Mouse (Mus musculus) adrenal gland, postnatal 36 days (tissue): ENCODE measurements around the gene Chd4. TPM values are rescaled to one million over a fixed set of nuclear protein-coding genes. Genes with fewer than 3 reads are reported as not detected.
A peak's percentile ranks its signal among the peaks of the same experiment; 100 is the strongest.
"Not testable (repeated sequence)": the region's sequence is repeated elsewhere in the genome, so short reads cannot be mapped to it uniquely, and the experiment has no call there.

Source experiments
- DNase-seq, 2 experiments: peaks; one replicate each; pipeline ENCODE4 v3.0.0; 2021; ENCODE audit warnings: mixed read lengths in 1 of 2
- microRNA-seq: library from miRNA; unstranded; fragments of <30 nt; microRNA quantifications from one replicate; pipeline ENCODE4 v1.2.0, GENCODE M21; 2021
- total RNA-seq, 2 experiments: library from RNA; stranded (reverse); gene quantifications; 2 replicates each; pipeline ENCODE4 v1.2.3; 2021

The Chd4 gene
- total RNA-seq, 2 experiments from 2014 or later, result 166 to 201 TPM

DNA sequence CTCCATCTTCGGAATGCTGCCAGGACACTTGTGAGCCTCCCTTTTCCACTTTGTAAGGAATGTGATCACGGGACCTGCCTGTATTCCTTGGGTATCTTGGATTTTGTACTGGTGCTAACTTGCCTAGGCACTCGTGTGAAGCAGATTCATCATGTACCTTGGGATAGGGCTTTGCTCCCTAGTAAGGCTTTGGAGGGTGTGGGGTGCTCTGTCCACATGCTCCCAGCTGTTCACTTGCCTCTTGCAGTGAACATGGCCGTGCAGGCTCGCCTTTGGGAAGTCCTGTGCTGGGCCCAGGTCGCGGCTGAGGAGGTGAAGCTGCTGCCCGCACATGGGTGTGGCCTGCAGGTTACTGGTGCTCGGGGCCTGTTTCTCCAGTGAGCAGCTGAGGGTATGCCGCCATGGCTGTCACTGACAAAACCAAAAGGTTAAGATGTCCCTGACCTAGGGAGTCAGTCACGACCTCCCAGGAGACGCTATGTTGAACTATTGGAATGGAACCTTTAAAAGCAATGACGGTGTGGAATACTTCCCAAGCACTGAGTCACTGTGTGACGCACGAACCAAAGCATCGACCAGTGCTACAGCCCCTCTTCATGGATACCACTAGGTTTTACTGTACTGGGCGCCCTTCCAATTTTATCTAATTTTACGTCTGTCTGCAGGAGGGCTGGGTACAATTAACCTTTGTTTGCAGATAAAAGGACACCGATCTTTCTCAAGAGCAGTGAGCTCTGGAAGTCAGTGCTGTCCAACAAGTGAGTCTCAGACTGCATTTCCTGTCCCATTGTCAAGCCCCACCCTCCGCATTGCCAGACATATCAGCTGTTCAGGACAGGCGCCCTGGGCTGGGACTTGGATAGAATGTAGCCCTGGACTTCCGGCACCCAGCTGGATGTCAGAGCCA is 65.3 kb downstream of the Chd4 start:
- DNase-seq, result peak; percentile 82 to 84

DNA sequence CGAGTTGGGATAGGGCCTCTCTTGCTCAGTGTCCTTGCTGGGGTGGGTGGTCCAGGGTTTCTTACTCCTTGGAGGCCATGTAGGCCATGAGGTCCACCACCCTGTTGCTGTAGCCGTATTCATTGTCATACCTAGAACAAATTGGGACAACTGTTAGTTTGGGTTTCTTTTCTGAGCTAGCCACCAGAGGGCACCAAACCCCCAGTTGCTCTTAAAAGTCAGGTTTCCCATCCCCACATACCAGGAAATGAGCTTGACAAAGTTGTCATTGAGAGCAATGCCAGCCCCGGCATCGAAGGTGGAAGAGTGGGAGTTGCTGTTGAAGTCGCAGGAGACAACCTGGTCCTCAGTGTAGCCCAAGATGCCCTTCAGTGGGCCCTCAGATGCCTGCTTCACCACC is 66.2 kb downstream of the Chd4 start:
- DNase-seq, result peak; percentile 76 to 81

DNA sequence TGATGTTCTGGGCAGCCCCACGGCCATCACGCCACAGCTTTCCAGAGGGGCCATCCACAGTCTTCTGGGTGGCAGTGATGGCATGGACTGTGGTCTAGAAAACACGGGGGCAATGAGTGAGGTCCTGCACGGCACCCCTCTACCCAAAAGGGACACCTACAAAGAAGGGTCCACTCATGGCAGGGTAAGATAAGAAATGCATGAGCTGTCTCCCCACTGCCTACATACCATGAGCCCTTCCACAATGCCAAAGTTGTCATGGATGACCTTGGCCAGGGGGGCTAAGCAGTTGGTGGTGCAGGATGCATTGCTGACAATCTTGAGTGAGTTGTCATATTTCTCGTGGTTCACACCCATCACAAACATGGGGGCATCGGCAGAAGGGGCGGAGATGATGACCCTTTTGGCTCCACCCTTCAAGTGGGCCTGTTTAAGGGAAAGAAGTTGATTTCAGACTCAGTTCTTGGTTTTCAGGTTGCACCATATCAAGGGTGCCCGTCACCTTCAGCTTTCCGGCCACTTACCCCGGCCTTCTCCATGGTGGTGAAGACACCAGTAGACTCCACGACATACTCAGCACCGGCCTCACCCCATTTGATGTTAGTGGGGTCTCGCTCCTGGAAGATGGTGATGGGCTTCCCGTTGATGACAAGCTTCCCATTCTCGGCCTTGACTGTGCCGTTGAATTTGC is 67.0 kb downstream of the Chd4 start:
- DNase-seq, result not testable (repeated sequence)

DNA sequence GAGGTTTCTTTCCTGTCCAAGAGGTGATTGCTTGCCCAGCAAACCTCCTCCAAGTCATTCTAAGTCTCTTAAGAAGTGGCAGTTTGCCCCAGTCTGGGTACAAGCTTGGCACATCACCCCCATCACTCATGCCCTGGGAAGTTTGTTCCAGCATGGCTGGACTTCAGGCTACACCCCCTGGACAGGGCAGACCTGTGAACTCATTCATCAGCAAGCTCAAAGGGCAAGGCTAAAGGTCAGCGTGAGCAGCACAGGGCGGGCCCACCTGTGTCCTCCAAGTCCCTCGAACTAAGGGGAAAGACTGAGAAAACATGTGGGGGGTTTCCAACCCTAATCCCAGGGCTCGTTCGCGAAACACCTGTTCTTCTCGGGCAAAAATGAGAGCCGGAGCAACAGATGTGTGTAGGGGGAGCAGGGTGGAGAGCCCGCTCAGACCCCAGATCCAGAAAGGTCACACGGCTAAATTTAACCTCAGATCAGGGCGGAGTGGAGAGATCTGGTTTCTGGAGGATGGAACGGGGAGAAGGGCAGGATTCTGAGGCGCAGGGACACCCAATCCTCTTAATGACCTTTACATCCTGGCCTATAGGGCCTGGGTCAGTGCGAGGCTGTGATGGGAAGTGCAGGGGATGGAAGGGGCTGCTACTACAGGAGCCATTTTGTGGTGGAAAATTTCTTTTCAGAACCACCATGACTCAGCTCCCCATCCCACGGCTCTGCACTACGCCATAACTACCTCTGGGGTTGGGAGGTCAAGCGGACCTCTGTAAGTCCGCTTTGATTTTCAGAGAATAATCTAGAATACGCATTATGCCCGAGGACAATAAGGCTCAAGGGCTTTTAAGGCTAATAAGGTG is 68.2 kb downstream of the Chd4 start:
- DNase-seq, result peak; percentile 32 to 52

DNA sequence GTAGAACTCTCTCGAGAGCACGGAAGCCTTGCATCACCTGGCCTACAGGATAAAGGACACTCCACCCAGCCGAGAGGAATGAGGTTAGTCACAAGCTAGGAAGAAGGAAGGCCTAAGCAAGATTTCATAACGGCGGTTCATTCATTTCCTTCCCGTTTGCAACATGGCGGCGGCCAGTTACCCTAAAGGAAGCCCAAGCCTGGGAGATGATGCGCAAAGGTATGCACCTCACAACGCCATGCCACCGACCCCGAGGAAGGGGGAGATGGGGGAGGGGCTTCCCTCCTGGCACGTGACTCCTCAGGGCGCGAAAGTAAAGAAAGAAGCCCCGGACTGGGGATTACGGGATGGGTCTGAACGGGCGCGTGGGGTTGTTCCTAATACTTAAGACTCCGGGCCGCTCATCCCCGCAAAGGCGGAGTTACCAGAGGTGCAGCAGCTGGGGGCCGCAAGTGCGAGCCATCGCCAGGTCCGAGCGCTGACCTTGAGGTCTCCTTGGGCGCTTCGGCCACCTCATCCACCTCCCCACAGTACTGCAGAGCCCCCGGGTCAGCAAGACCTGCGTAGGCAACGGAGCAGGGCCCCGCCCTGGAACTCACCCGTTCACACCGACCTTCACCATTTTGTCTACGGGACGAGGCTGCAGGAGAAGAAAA is 69.0 kb downstream of the Chd4 start:
- DNase-seq, result peak; percentile 56 to 65

DNA sequence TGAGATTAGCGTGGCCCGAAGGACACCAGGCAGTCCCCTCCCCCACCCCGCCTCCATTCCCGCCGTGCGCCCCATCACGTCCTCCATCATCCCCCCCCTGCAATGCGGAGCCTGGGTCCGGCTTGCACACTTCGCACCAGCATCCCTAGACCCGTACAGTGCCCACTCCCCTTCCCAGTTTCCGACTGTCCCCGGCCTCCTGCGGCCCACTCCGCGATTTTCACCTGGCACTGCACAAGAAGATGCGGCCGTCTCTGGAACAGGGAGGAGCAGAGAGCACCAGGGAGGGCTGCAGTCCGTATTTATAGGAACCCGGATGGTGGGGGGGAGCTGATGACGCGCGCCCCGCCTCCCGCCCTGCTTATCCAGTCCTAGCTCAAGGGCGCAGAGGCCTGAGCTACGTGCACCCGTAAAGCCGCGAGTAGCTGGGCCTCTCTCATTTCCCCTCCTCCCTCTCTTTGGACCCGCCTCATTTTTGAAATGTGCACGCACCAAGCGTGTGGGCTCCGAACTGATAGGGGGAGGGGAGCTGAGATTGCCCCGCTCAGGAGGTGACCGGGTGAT is 69.6 kb downstream of the Chd4 start:
- peak; percentile 96 to 97 for DNase-seq

DNA sequence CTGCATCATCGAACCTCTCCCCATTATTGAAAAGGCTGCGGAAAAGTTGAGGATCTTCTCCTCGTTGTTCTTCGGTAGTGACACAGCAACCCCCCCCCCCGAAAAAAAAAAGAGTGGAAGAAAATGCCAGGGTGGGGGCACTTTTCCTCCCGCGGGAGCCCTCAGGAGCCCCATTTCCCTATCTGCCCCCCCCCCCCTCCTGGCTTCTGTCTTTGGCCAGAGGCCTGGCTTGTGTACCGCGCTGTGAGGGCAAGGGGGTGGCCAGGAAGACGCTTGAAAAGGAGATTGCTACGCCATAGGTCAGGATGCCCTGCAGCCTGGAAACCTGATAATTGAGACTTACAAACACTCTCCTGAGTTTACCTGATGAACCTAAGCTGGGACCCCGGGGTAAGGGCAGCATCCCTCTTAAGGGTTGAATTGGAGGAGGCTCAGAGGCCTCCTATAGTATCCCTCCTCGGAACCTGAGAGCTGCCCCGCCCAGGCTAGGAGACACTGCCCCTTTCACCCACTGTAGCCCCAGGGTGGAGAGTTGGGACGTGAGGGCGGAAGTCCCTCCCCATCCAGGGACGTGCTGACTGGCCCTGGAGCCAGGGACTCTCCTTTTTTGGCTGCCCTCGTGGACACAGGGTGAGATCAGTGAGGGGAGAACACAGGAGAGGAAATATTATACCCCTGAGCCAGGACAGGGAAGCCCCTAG is 70.4 kb downstream of the Chd4 start, which contains the start of gene Gapdh:
Gapdh (minus strand) TSS at position 417 of the 701 bp plus-strand sequence.
- peak; percentile 91 to 93 for DNase-seq

DNA sequence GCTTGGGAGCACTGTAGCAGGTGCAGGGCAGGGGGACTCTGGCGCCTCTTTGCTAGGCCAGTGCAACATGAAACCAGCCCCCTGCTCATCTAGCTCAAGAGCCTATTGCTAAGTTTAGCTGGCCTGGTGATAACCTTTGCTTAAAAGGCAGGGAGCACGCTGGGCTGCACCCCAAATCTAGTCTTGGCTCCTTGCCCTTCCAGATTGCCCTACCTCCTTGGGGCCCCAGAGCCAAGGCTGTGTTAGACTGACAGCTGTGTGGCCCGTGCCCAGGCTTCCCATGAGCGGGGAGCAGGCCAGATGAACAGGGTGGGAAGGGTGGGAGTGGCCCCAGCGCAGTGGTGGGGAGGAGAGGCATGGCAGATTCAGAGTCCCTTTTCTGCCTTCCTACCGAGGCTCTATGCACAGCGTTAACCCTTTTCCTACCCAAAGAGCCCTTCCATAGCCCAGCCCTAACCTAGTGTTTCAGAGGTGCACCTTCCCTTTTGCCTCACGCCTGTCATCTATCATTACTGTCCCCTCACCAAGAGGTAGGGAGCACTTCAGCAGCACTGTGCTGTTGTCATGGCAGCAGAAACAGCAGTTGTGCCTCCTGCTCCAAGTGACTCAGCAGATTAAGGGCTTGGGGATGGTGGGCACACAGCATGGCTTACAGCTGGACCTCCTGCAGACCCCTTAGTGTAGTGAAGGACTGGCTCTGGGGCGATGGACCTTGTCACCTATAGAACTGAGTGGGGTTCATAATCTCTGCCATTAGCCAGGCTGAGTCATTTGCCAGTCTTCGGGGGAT is 71.3 kb downstream of the Chd4 start:
- peak; percentile 49 to 74 for DNase-seq

DNA sequence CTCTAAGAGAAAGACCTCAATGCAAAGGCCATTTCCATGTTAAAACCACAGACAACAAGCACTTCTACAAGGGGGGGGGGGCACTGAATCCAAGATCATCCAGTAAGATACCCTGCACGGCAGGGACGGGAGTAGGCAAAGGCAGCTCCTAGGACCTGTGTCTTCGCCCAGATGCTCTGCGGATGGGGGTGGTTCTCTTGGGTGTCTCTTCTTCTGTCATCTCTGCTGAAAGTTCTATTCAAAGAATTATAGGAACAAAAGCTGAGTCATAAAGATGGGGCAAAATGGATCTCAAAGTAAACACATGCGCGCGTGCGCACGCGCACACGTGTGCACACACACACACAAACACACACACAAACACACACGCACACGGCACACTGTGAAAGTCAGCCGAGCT is 72.3 kb downstream of the Chd4 start:
- no peak for DNase-seq

DNA sequence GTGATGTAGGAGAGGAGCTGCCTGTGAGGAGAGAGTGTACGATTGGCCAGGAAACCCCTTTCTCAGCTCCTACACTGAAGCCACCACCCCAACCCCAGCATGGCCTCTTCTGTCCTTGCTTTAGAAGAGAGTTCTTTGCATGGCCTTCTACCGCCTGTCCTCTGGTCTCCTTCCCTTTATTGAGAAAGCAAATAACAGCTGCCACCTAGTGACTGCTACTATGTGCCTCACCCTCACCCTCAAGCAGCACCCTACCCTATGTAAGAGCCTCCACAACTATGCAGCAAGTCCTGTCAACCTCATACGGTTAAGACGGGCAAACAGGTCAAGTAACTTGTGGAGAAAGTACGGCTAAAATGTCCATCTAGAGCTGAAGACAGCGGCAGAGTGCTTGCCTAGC is 74.4 kb downstream of the Chd4 start:
- DNase-seq, result no peak

DNA sequence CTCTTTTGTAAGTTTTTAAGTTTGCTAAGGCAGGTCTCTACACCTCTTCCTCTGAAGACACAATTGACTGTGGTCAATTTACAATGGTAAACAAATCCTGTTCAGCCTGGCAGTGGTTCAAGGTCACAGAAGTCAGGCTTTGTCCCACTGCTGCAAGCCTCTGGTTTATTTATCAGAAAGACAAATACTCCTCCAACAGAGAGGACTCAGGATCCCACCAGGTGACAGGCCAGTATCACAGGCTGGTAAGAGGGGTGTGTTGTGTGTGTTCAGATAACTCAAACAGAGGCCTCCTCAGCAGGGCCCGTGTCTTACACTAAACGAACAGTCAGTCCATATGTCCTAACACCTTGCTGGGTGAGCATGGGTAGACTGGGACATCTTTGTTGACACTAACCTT is 76.7 kb downstream of the Chd4 start:
- peak; percentile 25 to 54 for DNase-seq

DNA sequence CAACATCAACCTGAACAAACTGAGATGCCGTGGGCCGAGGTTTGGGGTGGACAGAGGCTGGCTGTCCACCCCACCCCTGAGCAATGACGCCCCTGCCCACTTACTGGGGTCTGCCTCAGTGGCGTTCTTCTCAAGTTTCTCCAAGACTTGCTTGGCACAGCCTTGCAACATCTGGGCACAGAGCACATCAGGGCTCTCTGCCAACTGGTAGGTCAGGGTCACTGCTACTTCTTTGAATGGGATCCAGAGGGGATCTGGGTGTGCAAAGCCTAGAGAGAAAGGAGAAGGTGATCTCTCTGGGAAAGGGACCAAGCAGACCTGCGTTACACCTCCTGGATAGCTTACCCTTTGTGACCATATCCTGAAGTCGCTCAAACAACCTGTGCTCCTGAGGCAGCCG is 77.5 kb downstream of the Chd4 start:
- DNase-seq, result peak; percentile 78 to 84

DNA sequence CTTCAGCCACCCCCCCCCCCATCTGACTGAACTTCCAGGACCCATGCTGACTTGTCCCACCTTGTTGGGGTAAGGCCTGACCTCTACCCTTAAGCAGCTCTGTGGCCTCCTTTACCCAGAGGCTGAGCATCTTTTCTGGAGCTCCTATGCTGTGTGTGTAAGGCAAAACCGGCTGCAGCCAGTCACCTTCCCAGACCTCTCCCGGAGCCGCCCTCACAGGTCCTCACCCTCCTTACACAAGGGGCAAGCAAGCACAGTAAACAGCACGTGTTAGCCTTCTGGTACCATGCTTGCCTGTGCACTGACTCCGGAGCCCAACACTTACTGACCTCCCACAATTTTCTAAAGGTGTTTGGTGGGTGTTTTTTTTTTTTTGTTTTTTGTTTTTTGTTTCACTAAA is 79.7 kb downstream of the Chd4 start:
- no peak for DNase-seq

DNA sequence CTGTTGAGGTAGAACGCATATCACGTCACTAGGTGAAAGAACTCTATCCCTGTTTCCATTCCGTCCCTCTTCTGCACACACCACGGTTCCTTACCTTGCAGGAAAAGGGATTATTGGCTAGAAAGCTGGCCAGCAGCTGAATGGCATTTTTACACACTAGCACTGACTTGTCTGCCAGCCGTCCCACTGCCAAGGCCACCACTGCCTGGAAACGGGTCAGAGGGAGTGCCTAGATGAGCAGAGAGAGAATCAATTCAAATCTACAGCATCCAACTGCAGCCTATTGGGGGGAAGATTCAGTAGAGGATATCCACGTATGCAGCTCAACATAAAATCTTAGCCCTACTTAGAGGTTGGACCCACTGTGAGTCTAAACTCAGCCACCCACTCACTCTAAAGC is 83.8 kb downstream of the Chd4 start:
- peak; percentile 71 to 78 for DNase-seq

Small RNAs within 50 kb of the gene (microRNA-seq; reads per million reads assigned to microRNA genes)
- not detected for gene Mir7045

Other genes starting within 250 kb of the Chd4 start
- 10 to 100 TPM; 21.7 to 24.5 TPM for gene P3h3, start 238.2 kb upstream of the Chd4 start, total RNA-seq
- gene Gpr162, start 232.0 kb upstream of the Chd4 start, total RNA-seq, result 1 to 10 TPM in 1 of 2 experiments, under 1 TPM in 1; 0.89 to 1.2 TPM
- gene Cd4, start 207.8 kb upstream of the Chd4 start, total RNA-seq, result under 1 TPM; 0.30 to 0.50 TPM
- 1 to 10 TPM; 1.0 to 1.3 TPM for gene Lag3, start 184.3 kb upstream of the Chd4 start, total RNA-seq
- 100 to 1,000 TPM; 753 to 830 TPM for gene Ptms, start 175.9 kb upstream of the Chd4 start, total RNA-seq
- gene Mlf2, start 164.6 kb upstream of the Chd4 start, total RNA-seq, result 100 to 1,000 TPM; 284 to 296 TPM
- 100 to 1,000 TPM; 121 to 176 TPM for gene Cops7a, start 130.4 kb upstream of the Chd4 start, total RNA-seq
- 1 to 10 TPM; 2.1 to 3.4 TPM for gene Pianp, start 99.3 kb upstream of the Chd4 start, total RNA-seq
- 10 to 100 TPM; 41.3 to 53.8 TPM for gene Zfp384, start 86.8 kb upstream of the Chd4 start, total RNA-seq
- 10 to 100 TPM; 54.4 to 79.5 TPM for gene Ing4, start 56.2 kb upstream of the Chd4 start, total RNA-seq
- 1 to 10 TPM; 6.9 to 7.1 TPM for gene Acrbp, start 46.3 kb upstream of the Chd4 start, total RNA-seq
- under 1 TPM; 0.40 to 0.60 TPM for gene Lpar5, start 28.1 kb upstream of the Chd4 start, total RNA-seq
- gene Nop2, start 35.9 kb downstream of the Chd4 start, total RNA-seq, result 10 to 100 TPM; 39.5 to 64.3 TPM
- gene Iffo1, start 49.3 kb downstream of the Chd4 start, total RNA-seq, result 10 to 100 TPM; 18.4 to 21.8 TPM
- gene Gapdh, start 70.5 kb downstream of the Chd4 start, total RNA-seq, result 1,000 to 10,000 TPM; 2,066 to 3,178 TPM
- 10 to 100 TPM; 18.5 to 25.6 TPM for gene Ncapd2, start 95.7 kb downstream of the Chd4 start, total RNA-seq
- 100 to 1,000 TPM; 176 to 205 TPM for gene Mrpl51, start 95.8 kb downstream of the Chd4 start, total RNA-seq
- gene Vamp1, start 119.6 kb downstream of the Chd4 start, total RNA-seq, result 10 to 100 TPM; 34.4 to 40.2 TPM
- 10 to 100 TPM in 1 of 2 experiments, 1 to 10 TPM in 1; 9.3 to 11.5 TPM for gene Tapbpl, start 135.9 kb downstream of the Chd4 start, total RNA-seq
- gene Cd27, start 141.0 kb downstream of the Chd4 start, total RNA-seq, result under 1 TPM; 0.40 to 0.63 TPM
- not detected for gene Tuba3a, start 190.1 kb downstream of the Chd4 start, total RNA-seq
- 10 to 100 TPM; 76.7 to 87.4 TPM for gene Ltbr, start 217.9 kb downstream of the Chd4 start, total RNA-seq
- 1 to 10 TPM; 1.1 to 1.5 TPM for gene Scnn1a, start 224.7 kb downstream of the Chd4 start, total RNA-seq